Mouse (Mus musculus) embryonic fibroblast, embryonic 13.5 days (primary cell): ENCODE measurements around the gene Hist1h1a.

Experiments
- CTCF ChIP-seq: IDR thresholded peaks from 2 replicates; pipeline ENCODE4 v1.5.1; 2011; ENCODE audit warnings: mild to moderate bottlenecking, control low read depth, low read length, moderate library complexity, borderline replicate concordance; ENCODE audit not compliant: insufficient read depth
- POLR2A ChIP-seq: IDR thresholded peaks from 2 replicates; pipeline ENCODE4 v1.6.1; 2011; ENCODE audit warnings: low read depth, mild to moderate bottlenecking, control low read depth, low read length, moderate library complexity

GRCm38 (mm10) chr13:23738677-23739068, 24.8 kb upstream of the Hist1h1a start, which contains the start of gene Hist1h1c:
- TF ChIP-seq CTCF (no peak), POLR2A (peak; percentile 99)
